Comparison of ENCODE assay signal across 8 mouse cellular contexts in the genomic region with DNA sequence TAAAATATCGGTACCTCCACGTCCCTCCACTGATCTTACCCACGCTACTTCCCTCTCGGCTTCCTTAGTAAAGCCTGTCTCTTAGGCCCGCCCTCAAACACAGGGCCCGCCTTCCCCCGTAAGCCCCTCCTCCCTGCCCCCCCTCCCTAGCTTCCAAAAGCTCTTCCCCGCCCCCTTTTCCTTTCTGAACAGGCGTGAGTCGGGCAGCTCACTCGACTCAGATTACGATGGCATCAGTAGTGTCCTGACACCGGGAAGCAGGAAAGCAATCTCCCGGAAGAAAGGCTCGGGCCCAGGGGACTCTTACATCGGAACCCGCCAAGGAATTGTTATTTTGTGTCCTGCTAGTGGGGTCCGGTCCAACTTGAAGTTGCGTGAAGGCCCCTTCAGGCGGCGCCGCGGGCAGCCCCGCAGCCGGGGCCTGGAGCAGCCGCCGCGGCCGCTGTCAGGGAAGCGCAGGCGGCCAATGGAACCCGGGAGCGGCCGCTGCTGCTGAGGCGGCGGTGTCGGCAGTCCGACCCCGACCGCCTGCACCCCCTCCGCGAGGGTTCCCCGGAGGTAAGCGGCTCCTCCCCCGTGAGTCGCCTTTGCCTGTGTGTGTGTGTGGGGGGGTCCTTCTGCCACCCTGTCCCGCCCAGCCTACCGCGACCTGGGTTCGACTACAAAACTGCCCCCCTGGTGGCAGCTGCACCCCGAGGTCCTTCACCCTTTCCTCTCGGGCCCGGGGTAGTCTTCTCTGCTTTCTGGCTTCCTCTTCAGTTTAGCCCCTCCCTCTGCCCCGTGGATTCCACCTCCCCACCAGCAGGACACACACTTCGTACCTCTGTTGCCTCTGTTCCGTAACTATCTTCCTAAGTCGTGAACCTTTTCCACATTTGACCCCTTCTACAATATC. TPM values are rescaled to one million over a fixed set of nuclear protein-coding genes. Genes with fewer than 3 reads are reported as not detected.
DNase-seq lines count a peak whose midpoint lies in the region; ATAC-seq lines count a peak whose summit lies in the region.

A gene (plus strand): TSS at position 204 of the 895 bp plus-strand sequence.

- peaks cover 27% of the 10 kb centered on the region for H3K36me3 ChIP-seq in heart, embryonic 13.5 days
- peaks cover 21% of the 10 kb centered on the region for H3K36me3 ChIP-seq in liver, embryonic 12.5 days
- peaks cover 5% of the 10 kb centered on the region; the same call in 1 of the 2 replicates for H3K36me3 ChIP-seq in stomach, embryonic 15.5 days

- H3K4me2 ChIP-seq in heart, embryonic 13.5 days = peak within 1 kb of the TSS; percentile 81
- peak within 1 kb of the TSS; percentile 90 for H3K4me2 ChIP-seq in liver, embryonic 12.5 days
- peak within 1 kb of the TSS; percentile 75 for H3K4me2 ChIP-seq in stomach, embryonic 15.5 days

- H3K9me3 ChIP-seq in heart, embryonic 13.5 days = no peaks in the 10 kb centered on the region
- no peaks in the 10 kb centered on the region for H3K9me3 ChIP-seq in liver, embryonic 12.5 days (replicated peaks)
- H3K9me3 ChIP-seq in stomach, embryonic 15.5 days = no peaks in the 10 kb centered on the region

- WGBS in heart, embryonic 13.5 days = under 1% methylated on average over 56 of the region's 57 CpGs
- under 1% methylated on average over 57 of the region's 57 CpGs for WGBS in liver, embryonic 12.5 days (ENCODE audit: insufficient replicate concordance)
- WGBS in stomach, embryonic 15.5 days = 0% methylated on average over 54 of the region's 57 CpGs

- no peaks in the 10 kb centered on the region for H3K4me1 ChIP-seq in brown adipose tissue, adult 24 weeks (ENCODE audit: control insufficient read depth, insufficient read depth, insufficient read length, low read length)
- H3K4me1 ChIP-seq in heart, embryonic 13.5 days = peaks cover 19% of the 10 kb centered on the region
- peaks cover 41% of the 10 kb centered on the region for H3K4me1 ChIP-seq in liver, embryonic 12.5 days
- peaks cover 4% of the 10 kb centered on the region for H3K4me1 ChIP-seq in stomach, embryonic 15.5 days

- ATAC-seq in heart, embryonic 13.5 days (ENCODE audit: extremely low read depth, insufficient number of reproducible peaks, low FRiP score, low TSS enrichment) = peak; percentile 83
- peak; percentile 90 for ATAC-seq in liver, embryonic 12.5 days
- peak; percentile 90 for ATAC-seq in stomach, embryonic 15.5 days (ENCODE audit: insufficient read depth, low FRiP score, low read depth)

- H3K4me3 ChIP-seq in brown adipose tissue, adult 24 weeks (ENCODE audit: insufficient read depth, low read depth, low read length) = peak within 1 kb of the TSS; percentile 88
- peak within 1 kb of the TSS; percentile 81 for H3K4me3 ChIP-seq in heart, embryonic 13.5 days
- H3K4me3 ChIP-seq in liver, embryonic 12.5 days = peak within 1 kb of the TSS; percentile 94
- peak within 1 kb of the TSS; percentile 99 for H3K4me3 ChIP-seq in stomach, embryonic 15.5 days (replicated peaks)

- peak within 1 kb of the TSS; percentile 92 for H3K27ac ChIP-seq in brown adipose tissue, adult 24 weeks (replicated peaks; ENCODE audit: low read depth, low read length)
- H3K27ac ChIP-seq in heart, embryonic 13.5 days (replicated peaks) = peak within 1 kb of the TSS; percentile 87
- peak within 1 kb of the TSS; percentile 84 for H3K27ac ChIP-seq in liver, embryonic 12.5 days
- H3K27ac ChIP-seq in stomach, embryonic 15.5 days = peak within 1 kb of the TSS; percentile 95

- DNase-seq in CD4-positive, CD25-positive, alpha-beta regulatory T cell, adult 2 months (ENCODE audit: low read depth, low spot score) = peak; percentile 96
- DNase-seq in fat pad, adult 2 months (ENCODE audit: extremely low read depth, low read depth, low spot score) = peak; percentile 65
- DNase-seq in kidney, postnatal 10 days = peak; percentile 90
- DNase-seq in natural killer cell, adult 2 months (ENCODE audit: low spot score in 2 of 2) = peak; percentile 91

- peak within 1 kb of the TSS; percentile 92 for H3K9ac ChIP-seq in heart, embryonic 13.5 days
- peak within 1 kb of the TSS; percentile 92 for H3K9ac ChIP-seq in liver, embryonic 12.5 days
- peak within 1 kb of the TSS; percentile 95 for H3K9ac ChIP-seq in stomach, embryonic 15.5 days

- no peaks in the 10 kb centered on the region for H3K27me3 ChIP-seq in heart, embryonic 13.5 days (replicated peaks)
- no peaks in the 10 kb centered on the region for H3K27me3 ChIP-seq in liver, embryonic 12.5 days (replicated peaks)
- no peaks in the 10 kb centered on the region for H3K27me3 ChIP-seq in stomach, embryonic 15.5 days (replicated peaks)

RNA-seq across cellular contexts. Expression of the gene that starts here (rescaled TPM):
- 16.6 and 17.7 TPM in 2 replicates for polyA plus RNA-seq in brown adipose tissue, adult 24 weeks (2012; ENCODE audit: insufficient read depth, insufficient read length, missing spikeins)
- polyA plus RNA-seq in heart, embryonic 13.5 days (2015; fragmentation: Nextera tagmentation; extraction: Ambion mirVana) = 14.0 and 17.6 TPM in 2 replicates
- 12.6 and 13.1 TPM in 2 replicates for polyA plus RNA-seq in liver, embryonic 12.5 days (2016; fragmentation: Nextera tagmentation; extraction: Ambion mirVana)
- 19.3 and 22.0 TPM in 2 replicates for polyA plus RNA-seq in stomach, embryonic 15.5 days (2015; fragmentation: Nextera tagmentation; extraction: Ambion mirVana)

Comparison
In these comparisons a context has a peak if more than half of its experiments do, and no peak if none do; other contexts are left out.
1. Peak in every context shown above with its lines: DNase-seq, ATAC-seq, H3K4me3 ChIP-seq and H3K27ac ChIP-seq.